8 mouse cellular contexts compared by ENCODE assay signal in the genomic region with DNA sequence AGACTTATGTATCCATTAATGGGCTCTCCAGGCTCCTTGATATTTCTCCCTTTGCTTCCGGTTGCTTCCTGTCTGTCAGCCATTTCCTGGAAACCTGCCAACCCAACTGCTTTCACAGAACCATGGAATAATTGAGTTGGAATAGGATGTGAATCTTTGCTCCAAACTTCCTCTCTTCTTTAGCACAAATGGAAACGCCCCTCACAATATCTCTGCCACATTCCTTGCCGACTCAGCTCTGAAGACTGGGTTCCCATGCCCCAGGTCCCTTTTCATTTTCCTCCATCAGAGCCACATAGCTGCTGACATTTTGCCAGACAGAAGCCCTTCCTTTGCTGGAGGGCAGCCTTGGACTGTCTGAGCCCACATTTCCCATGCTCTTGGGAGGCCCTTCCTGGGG.
DNase-seq lines count a peak whose midpoint lies in the region; ATAC-seq and TF ChIP-seq lines count a peak whose summit lies in the region.

No protein-coding gene starts in this region.

- H3K9me3 ChIP-seq in midbrain, postnatal 0 days (ENCODE audit: low read length), result no peaks in the 10 kb centered on the region
- no peaks in the 10 kb centered on the region for H3K9me3 ChIP-seq in midbrain, embryonic 11.5 days (ENCODE audit: control insufficient read depth, low read length)

- no peak overlapping the region for H3K4me3 ChIP-seq in midbrain, postnatal 0 days (ENCODE audit: low read depth, low read length)
- no peak overlapping the region for H3K4me3 ChIP-seq in midbrain, embryonic 11.5 days (ENCODE audit: low read depth, low read length)

- 38% methylated on average over 3 of the region's 3 CpGs for WGBS in midbrain, postnatal 0 days
- 90% methylated on average over 3 of the region's 3 CpGs for WGBS in midbrain, embryonic 11.5 days

- intact Hi-C loops in heart, postnatal 36 days (cut with DNase I), result loop anchor here (5.0 kb wide), 1 partner anchor 143 kb away; no protein-coding TSS in a partner anchor

- no peak overlapping the region for H3K9ac ChIP-seq in midbrain, postnatal 0 days (replicated peaks; ENCODE audit: low read length, poor library complexity, severe bottlenecking)
- no peak overlapping the region for H3K9ac ChIP-seq in midbrain, embryonic 11.5 days (ENCODE audit: low read length)

- no peaks in the 10 kb centered on the region for H3K27me3 ChIP-seq in midbrain, postnatal 0 days (ENCODE audit: insufficient read depth, low read length)
- no peaks in the 10 kb centered on the region for H3K27me3 ChIP-seq in midbrain, embryonic 11.5 days (ENCODE audit: control insufficient read depth, insufficient read depth, low read length)

- no peak for ATAC-seq in midbrain, postnatal 0 days (ENCODE audit: low FRiP score)
- no peak for ATAC-seq in midbrain, embryonic 11.5 days (ENCODE audit: low FRiP score)

- no peaks in the 10 kb centered on the region for H3K36me3 ChIP-seq in midbrain, postnatal 0 days (ENCODE audit: insufficient read depth, low read length)
- no peaks in the 10 kb centered on the region for H3K36me3 ChIP-seq in midbrain, embryonic 11.5 days (ENCODE audit: control insufficient read depth, insufficient read depth, low read length)

- no peaks in the 10 kb centered on the region for H3K4me1 ChIP-seq in midbrain, postnatal 0 days (ENCODE audit: insufficient read depth, low read length)
- peaks cover 2% of the 10 kb centered on the region; the same call in 1 of the 2 replicates for H3K4me1 ChIP-seq in midbrain, embryonic 11.5 days (ENCODE audit: control insufficient read depth, insufficient read depth, low read length)

- peak; percentile 80 to 84 for DNase-seq in cerebellum, postnatal 10 days
- DNase-seq in cerebellum, adult 11 months, result no peak
- peak; percentile 69 for DNase-seq in midbrain, postnatal 0 days (ENCODE audit: low spot score)
- DNase-seq in midbrain, embryonic 11.5 days (ENCODE audit: low spot score, missing footprints), result no peak
- peak; percentile 32 to 40 for DNase-seq in heart, postnatal 36 days
- peak; percentile 68 for DNase-seq in skeletal muscle tissue, adult 2 months (ENCODE audit: low read depth, low spot score)
- no peak for DNase-seq in cerebellum, adult 18-20 months
- no peak for DNase-seq in cerebellum, postnatal 36 days

- H3K4me2 ChIP-seq in midbrain, postnatal 0 days (ENCODE audit: low read depth, low read length, poor library complexity, severe bottlenecking), result no peak overlapping the region
- no peak overlapping the region for H3K4me2 ChIP-seq in midbrain, embryonic 11.5 days

- H3K27ac ChIP-seq in midbrain, postnatal 0 days (ENCODE audit: low read depth, low read length), result no peak overlapping the region
- no peak overlapping the region for H3K27ac ChIP-seq in midbrain, embryonic 11.5 days (ENCODE audit: low read depth, low read length)

- TF ChIP-seq CTCF in midbrain, postnatal 0 days (IDR thresholded peaks at IDR 0.05), result no peak

Comparison
In these comparisons a context has a peak if more than half of its experiments do, and no peak if none do; other contexts are left out.
1. DNase-seq: peak in cerebellum, postnatal 10 days (2 of 2), midbrain, postnatal 0 days (single experiment), heart, postnatal 36 days (2 of 2) and skeletal muscle tissue, adult 2 months (single experiment); none in cerebellum, adult 11 months (single experiment), midbrain, embryonic 11.5 days (single experiment), cerebellum, adult 18-20 months (0 of 2) and cerebellum, postnatal 36 days (0 of 2).